Mouse (Mus musculus): ENCODE data around the gene Eaf2. TPM values are rescaled to one million over a fixed set of nuclear protein-coding genes. Genes with fewer than 3 reads are reported as not detected.

Eaf2 gene
- polyA plus RNA-seq, 2 experiments = 2.4 to 6.8 TPM

GRCm38 (mm10) chr16:36918505-36918904 is 43.7 kb upstream of the Eaf2 start:
- no peak for TF ChIP-seq POLR2A (IDR thresholded peaks at IDR 0.05; ENCODE audit: borderline replicate concordance, extremely low read depth, insufficient read depth, insufficient read length)
- no peak overlapping the region for H3K4me3 ChIP-seq (replicated peaks; ENCODE audit: low read length)
- peaks cover 88% of the 10 kb centered on the region for H3K36me3 ChIP-seq (ENCODE audit: control insufficient read depth, insufficient read depth, low read length)
- no peaks in the 10 kb centered on the region for H3K4me1 ChIP-seq (ENCODE audit: control insufficient read depth, insufficient read depth, low read length)
- H3K27me3 ChIP-seq (ENCODE audit: control insufficient read depth, insufficient read depth, low read length) = no peaks in the 10 kb centered on the region
- no peak overlapping the region for H3K27ac ChIP-seq (replicated peaks; ENCODE audit: low read depth, low read length)
- no peaks in the 10 kb centered on the region for H3K9me3 ChIP-seq (ENCODE audit: control insufficient read depth, low read length)
- ATAC-seq (ENCODE audit: low FRiP score, low read depth) (no peak), DNase-seq (ENCODE audit: low spot score) (no peak)
- H3K9ac ChIP-seq (ENCODE audit: low read depth, low read length, severe bottlenecking) = no peak overlapping the region
- H3K4me2 ChIP-seq (replicated peaks; ENCODE audit: low read depth, low read length, severe bottlenecking) = no peak overlapping the region
- WGBS = 96% methylated on average over 10 of the region's 10 CpGs

- DNase-seq (ENCODE audit: low spot score) = no peak
- Histone ChIP-seq H3K27ac (replicated peaks; ENCODE audit: low read depth, low read length) (no peak overlapping the region), H3K9me3 (ENCODE audit: control insufficient read depth, low read length) (no peaks in the 10 kb centered on the region), H3K4me3 (replicated peaks; ENCODE audit: low read length) (no peak overlapping the region), H3K4me1 (ENCODE audit: control insufficient read depth, insufficient read depth, low read length) (no peaks in the 10 kb centered on the region), H3K9ac (ENCODE audit: low read depth, low read length, severe bottlenecking) (no peak overlapping the region), H3K4me2 (replicated peaks; ENCODE audit: low read depth, low read length, severe bottlenecking) (no peak overlapping the region), H3K36me3 (ENCODE audit: control insufficient read depth, insufficient read depth, low read length) (peaks cover 79% of the 10 kb centered on the region), H3K27me3 (ENCODE audit: control insufficient read depth, insufficient read depth, low read length) (no peaks in the 10 kb centered on the region)
- 0 out of 2 replicates have a peak, but pooled peaks have one; percentile 23 for ATAC-seq (ENCODE audit: low FRiP score, low read depth)
- no peak for TF ChIP-seq POLR2A (IDR thresholded peaks at IDR 0.05; ENCODE audit: borderline replicate concordance, extremely low read depth, insufficient read depth, insufficient read length)
- WGBS = 75% methylated on average over 5 of the region's 5 CpGs
Observed at GRCm38 (mm10) chr16:36914195-36914594, 39.4 kb upstream of the Eaf2 start.

GRCm38 (mm10) chr16:36912311-36912710 is 37.5 kb upstream of the Eaf2 start:
- no peak overlapping the region for H3K4me2 ChIP-seq (replicated peaks; ENCODE audit: low read depth, low read length, severe bottlenecking)
- WGBS = 87% methylated on average over 13 of the region's 13 CpGs
- H3K4me3 ChIP-seq (replicated peaks; ENCODE audit: low read length) = no peak overlapping the region
- ATAC-seq (ENCODE audit: low FRiP score, low read depth) (no peak), DNase-seq (ENCODE audit: low spot score) (no peak)
- peaks cover 73% of the 10 kb centered on the region for H3K36me3 ChIP-seq (ENCODE audit: control insufficient read depth, insufficient read depth, low read length)
- no peak overlapping the region for H3K9ac ChIP-seq (ENCODE audit: low read depth, low read length, severe bottlenecking)
- no peaks in the 10 kb centered on the region for H3K27me3 ChIP-seq (ENCODE audit: control insufficient read depth, insufficient read depth, low read length)
- TF ChIP-seq POLR2A (IDR thresholded peaks at IDR 0.05; ENCODE audit: borderline replicate concordance, extremely low read depth, insufficient read depth, insufficient read length) = no peak
- no peak overlapping the region for H3K27ac ChIP-seq (replicated peaks; ENCODE audit: low read depth, low read length)
- H3K9me3 ChIP-seq (ENCODE audit: control insufficient read depth, low read length) = no peaks in the 10 kb centered on the region
- no peaks in the 10 kb centered on the region for H3K4me1 ChIP-seq (ENCODE audit: control insufficient read depth, insufficient read depth, low read length)

- H3K27ac ChIP-seq (replicated peaks; ENCODE audit: low read depth, low read length) = no peak overlapping the region
- H3K4me3 ChIP-seq (replicated peaks; ENCODE audit: low read length) = no peak overlapping the region
- H3K9ac ChIP-seq (ENCODE audit: low read depth, low read length, severe bottlenecking) = no peak overlapping the region
- no peak for TF ChIP-seq POLR2A (IDR thresholded peaks at IDR 0.05; ENCODE audit: borderline replicate concordance, extremely low read depth, insufficient read depth, insufficient read length)
- no peaks in the 10 kb centered on the region for H3K27me3 ChIP-seq (ENCODE audit: control insufficient read depth, insufficient read depth, low read length)
- no peaks in the 10 kb centered on the region for H3K9me3 ChIP-seq (ENCODE audit: control insufficient read depth, low read length)
- WGBS = 82% methylated on average over 10 of the region's 10 CpGs
- H3K4me2 ChIP-seq (replicated peaks; ENCODE audit: low read depth, low read length, severe bottlenecking) = no peak overlapping the region
- DNase-seq (ENCODE audit: low spot score) = no peak
- H3K4me1 ChIP-seq (ENCODE audit: control insufficient read depth, insufficient read depth, low read length) = no peaks in the 10 kb centered on the region
- ATAC-seq (ENCODE audit: low FRiP score, low read depth) = no peak
- H3K36me3 ChIP-seq (ENCODE audit: control insufficient read depth, insufficient read depth, low read length) = peaks cover 69% of the 10 kb centered on the region
Observed at GRCm38 (mm10) chr16:36911909-36912308, 37.1 kb upstream of the Eaf2 start.

GRCm38 (mm10) chr16:36903156-36903555 is 28.4 kb upstream of the Eaf2 start:
- DNase-seq (ENCODE audit: low spot score) (no peak), ATAC-seq (ENCODE audit: low FRiP score, low read depth) (no peak)
- Histone ChIP-seq H3K9me3 (ENCODE audit: control insufficient read depth, low read length) (no peaks in the 10 kb centered on the region), H3K36me3 (ENCODE audit: control insufficient read depth, insufficient read depth, low read length) (peaks cover 70% of the 10 kb centered on the region), H3K4me2 (replicated peaks; ENCODE audit: low read depth, low read length, severe bottlenecking) (no peak overlapping the region), H3K27me3 (ENCODE audit: control insufficient read depth, insufficient read depth, low read length) (no peaks in the 10 kb centered on the region), H3K9ac (ENCODE audit: low read depth, low read length, severe bottlenecking) (no peak overlapping the region), H3K4me1 (ENCODE audit: control insufficient read depth, insufficient read depth, low read length) (no peaks in the 10 kb centered on the region), H3K4me3 (replicated peaks; ENCODE audit: low read length) (no peak overlapping the region), H3K27ac (replicated peaks; ENCODE audit: low read depth, low read length) (no peak overlapping the region)
- no peak for TF ChIP-seq POLR2A (IDR thresholded peaks at IDR 0.05; ENCODE audit: borderline replicate concordance, extremely low read depth, insufficient read depth, insufficient read length)
- WGBS = 95% methylated on average over 5 of the region's 5 CpGs

GRCm38 (mm10) chr16:36896712-36897111 is 21.9 kb upstream of the Eaf2 start:
- no peak overlapping the region for H3K4me3 ChIP-seq (replicated peaks; ENCODE audit: low read length)
- H3K36me3 ChIP-seq (ENCODE audit: control insufficient read depth, insufficient read depth, low read length) = peaks cover 86% of the 10 kb centered on the region
- no peaks in the 10 kb centered on the region for H3K9me3 ChIP-seq (ENCODE audit: control insufficient read depth, low read length)
- no peak overlapping the region for H3K9ac ChIP-seq (ENCODE audit: low read depth, low read length, severe bottlenecking)
- ATAC-seq (ENCODE audit: low FRiP score, low read depth) (no peak), DNase-seq (ENCODE audit: low spot score) (no peak)
- H3K4me1 ChIP-seq (ENCODE audit: control insufficient read depth, insufficient read depth, low read length) = no peaks in the 10 kb centered on the region
- no peak overlapping the region for H3K4me2 ChIP-seq (replicated peaks; ENCODE audit: low read depth, low read length, severe bottlenecking)
- H3K27me3 ChIP-seq (ENCODE audit: control insufficient read depth, insufficient read depth, low read length) = no peaks in the 10 kb centered on the region
- WGBS = 90% methylated on average over 6 of the region's 6 CpGs
- H3K27ac ChIP-seq (replicated peaks; ENCODE audit: low read depth, low read length) = no peak overlapping the region
- no peak for TF ChIP-seq POLR2A (IDR thresholded peaks at IDR 0.05; ENCODE audit: borderline replicate concordance, extremely low read depth, insufficient read depth, insufficient read length)

All from limb, embryonic 14.5 days (tissue).